Mouse (Mus musculus) monocyte, adult 5-6 weeks (primary cell): Measurements from ENCODE around the gene Elof1. TPM values are rescaled to one million over a fixed set of nuclear protein-coding genes. Genes with fewer than 3 reads are reported as not detected.
"Not testable (repeated sequence)": the region's sequence is repeated elsewhere in the genome, so short reads cannot be mapped to it uniquely, and the experiment has no call there.

Experiments used
- ATAC-seq: fragments of 153-309, 156-312 bp; replicated peaks from 2 replicates; pipeline ENCODE4 v1.8.0; 2017; ENCODE audit warnings: mild to moderate bottlenecking; ENCODE audit not compliant: low TSS enrichment, insufficient number of reproducible peaks, severe bottlenecking, poor library complexity, low FRiP score
- total RNA-seq: library from RNA; stranded (forward); fragments of 200-1000, 200-491, 200-594 nt; gene quantifications from 3 replicates; pipeline ENCODE4 v1.2.3, GENCODE M21; 2017

Gene Elof1
- 22.0 to 30.4 TPM (median 24.7 TPM) in 3 replicates for total RNA-seq

DNA sequence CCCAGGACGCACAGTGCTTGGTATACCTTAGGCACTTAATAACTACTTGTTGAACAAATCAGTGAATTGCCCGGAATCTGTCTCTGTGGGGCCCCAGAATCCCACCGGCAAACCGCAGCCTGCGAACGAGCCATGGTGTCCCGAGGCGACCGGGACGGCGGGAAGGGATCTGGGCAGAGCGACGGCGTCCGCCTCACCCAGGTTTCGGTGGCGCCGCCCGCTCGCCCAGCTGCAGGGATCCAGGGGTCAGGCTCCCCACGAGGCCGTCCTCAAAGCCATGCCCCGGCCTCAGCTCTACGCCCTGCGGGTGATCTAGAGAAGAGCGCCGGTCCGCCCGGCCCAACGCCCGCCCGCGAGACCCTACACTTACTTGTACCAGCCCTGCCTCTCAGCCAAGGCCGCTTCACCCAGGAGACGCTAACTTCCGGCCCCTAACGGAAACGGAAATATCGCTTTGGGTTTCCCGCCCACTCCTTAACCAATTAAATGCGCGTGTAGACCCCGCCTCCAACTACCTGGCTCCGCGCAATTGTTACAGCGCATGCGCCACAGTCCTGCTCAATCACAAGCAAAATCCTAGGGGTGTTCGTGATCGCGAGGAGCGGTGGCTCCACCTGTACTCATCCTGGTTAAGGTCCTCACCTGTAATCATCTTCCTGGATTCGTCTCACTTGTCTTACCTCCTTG, at the start of gene Elof1:
Gene Elof1 (minus strand): TSS at position 433 of the 687 bp plus-strand sequence.
- ATAC-seq, result peak; percentile 82

- no peak for ATAC-seq
These were observed 49.7 kb upstream of the Elof1 start for GRCm38 (mm10) chr9:22166686-22167085.

GRCm38 (mm10) chr9:22165964-22166363, 49.0 kb upstream of the Elof1 start:
- no peak for ATAC-seq

DNA sequence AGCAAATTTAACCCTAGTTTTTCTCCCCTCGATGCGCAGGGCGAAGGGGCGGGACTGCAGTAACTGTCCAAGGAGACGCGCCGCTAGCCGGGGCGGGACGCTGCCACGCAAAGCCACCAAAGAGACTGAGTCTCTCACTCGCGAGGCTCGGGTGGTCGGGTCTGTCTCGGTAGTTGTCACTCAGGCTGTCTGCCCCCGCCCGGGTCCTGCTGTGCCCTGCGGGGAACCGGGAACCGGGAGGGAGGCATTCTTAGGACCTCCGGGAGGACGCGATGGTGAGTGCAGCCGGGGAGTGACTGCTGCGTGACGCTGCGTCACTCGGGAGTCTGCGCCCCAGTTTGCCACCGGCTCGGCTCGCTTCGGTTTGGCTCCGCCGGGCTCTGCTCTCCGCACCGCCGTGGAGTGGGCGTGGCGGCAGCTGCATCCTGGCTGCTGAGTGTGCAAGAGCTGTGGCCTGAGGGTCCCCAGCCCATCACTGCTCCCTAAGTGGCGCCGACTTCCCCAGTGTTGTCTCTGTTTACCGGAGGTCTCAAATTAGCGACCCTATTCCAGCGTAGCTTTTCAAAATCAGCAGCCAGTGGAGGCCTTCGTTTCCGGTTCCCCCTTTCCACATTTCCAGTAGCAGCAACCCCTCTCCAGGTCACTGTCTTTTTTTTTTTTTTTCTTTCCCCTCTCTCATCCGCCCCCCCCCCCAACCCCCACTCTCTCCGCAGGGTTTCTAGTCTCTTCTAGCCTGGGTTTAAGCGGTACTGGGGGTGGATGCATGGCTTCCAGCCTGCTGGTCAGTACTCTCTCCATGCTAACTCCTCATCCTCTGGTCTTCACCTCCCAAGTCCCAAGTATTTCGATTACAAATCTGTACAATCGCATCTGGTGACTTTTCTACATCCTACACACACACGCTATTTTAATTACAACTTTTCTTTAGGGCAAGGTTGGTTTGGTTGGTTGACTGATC, 48.0 kb upstream of the Elof1 start:
- ATAC-seq, result peak; percentile 44; the same call in 1 of the 2 replicates

DNA sequence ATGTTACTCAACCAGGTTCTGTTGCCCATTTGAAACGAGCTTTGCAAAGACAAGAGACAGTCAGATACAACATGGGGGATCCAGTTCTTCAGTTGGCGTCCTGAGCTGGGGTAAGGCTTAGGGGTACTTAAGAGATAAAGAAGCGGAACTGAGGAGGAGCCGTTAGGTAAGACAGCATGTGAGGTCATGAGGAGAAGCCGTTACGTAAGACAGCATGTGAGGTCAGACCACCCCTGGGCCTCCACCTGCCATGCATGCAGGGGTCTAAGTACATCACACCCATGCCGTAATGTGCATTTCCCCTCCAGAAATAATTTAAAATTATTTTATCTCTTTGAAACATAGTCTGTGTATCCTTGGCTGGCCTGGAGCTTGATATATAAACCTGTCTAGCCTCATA, 45.9 kb upstream of the Elof1 start:
- no peak for ATAC-seq

- no peak for ATAC-seq
These were observed 45.3 kb upstream of the Elof1 start for GRCm38 (mm10) chr9:22162305-22162704.

DNA sequence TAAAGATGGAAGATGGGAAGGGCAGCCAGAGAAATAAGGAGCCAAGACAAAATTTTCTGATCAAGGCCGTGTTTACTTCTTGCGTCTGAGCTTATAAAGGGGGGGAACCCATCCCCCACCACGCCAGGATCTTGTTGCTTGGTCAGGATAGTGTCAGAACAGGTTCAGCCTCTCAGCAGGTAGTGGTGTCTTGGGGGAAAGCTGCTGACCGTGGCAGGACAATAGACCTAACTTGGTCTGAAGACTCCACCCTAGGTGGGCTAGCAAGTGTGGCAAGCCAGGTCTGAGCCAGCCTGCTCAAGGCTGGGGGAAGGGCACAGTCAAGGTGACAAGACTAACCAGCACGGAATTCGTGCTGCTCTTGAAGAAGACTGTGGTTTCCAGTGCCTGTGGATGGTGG, 44.3 kb upstream of the Elof1 start:
- no peak for ATAC-seq

GRCm38 (mm10) chr9:22157516-22158265, 40.7 kb upstream of the Elof1 start:
- no peak for ATAC-seq

DNA sequence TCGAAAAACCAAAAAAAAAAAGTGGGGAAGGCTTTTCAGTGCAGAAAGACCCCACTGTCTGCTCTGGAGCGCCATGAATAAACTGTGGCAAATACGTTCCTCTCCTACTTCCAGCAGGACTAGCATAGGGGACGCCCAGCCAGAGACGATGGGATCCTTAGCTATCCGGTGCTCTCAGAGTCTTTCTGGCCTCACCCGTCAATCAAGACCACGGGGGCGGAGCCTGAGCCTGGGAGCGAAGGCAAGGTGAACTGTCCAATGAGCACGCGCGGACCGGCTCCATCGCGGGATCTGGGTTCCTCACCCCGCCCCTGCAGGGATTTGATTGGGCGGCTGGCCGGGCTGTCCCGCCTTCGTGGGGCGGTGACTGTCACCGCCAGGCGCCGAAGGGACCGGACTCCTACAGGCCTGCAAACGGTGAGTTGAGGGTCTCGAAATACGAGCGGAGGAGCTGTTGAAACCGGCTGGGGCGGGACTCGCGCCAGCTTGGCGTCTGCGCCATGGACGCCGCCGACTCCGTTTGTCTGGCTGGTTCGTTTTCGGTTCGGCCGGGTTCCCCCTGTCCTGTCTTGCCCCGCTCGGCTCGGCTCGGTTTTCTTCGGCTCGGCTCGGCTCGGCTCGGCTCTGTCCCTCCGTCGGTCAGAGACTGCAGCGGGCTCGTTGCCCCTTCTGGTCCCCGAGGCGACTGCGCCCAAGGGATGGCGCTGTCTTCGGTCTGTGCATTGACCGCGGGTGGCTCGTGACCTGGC, 39.7 kb upstream of the Elof1 start, which contains the start of gene Pigyl:
Gene Pigyl (plus strand): TSS at position 350 of the 749 bp plus-strand sequence.
- peak; percentile 98 for ATAC-seq

DNA sequence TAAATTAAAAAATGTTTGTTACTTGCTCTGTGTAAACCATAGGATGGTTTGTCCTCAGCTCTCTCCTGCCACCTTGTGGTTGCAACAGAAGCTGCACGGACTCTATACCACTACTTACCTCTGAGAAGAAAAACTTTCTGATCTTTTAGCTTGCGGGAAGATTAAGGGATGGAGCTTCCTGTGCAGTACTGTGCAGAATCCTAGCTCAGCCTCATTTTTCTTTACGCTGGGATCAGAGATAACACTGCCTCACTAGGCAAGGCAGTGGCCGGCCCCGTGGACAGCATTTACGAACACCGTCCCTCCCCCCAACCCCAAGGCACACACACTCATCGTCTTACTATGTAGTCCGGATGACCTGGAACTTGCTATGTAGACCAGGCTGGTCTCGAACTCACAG, 38.6 kb upstream of the Elof1 start:
- peak; percentile 45; the same call in 1 of the 2 replicates for ATAC-seq

DNA sequence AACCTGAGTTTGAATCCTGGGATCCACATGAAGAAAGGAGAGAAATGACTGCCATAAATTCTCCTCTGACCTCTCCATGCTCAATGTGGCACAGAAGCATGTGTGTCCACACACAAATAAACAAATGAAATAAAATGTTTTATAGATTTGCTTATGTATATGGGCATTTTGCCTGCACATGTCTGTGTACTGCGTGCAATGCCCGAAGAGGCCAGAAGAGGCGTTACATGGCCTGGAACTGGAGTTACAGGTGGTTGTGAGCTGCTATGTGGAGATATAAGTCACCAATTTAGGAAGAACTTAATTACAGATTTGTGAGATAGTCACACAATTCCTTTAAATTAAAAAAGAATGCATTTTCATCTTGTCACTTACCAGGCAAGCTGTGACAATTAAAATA, 36.8 kb upstream of the Elof1 start:
- ATAC-seq, result no peak

DNA sequence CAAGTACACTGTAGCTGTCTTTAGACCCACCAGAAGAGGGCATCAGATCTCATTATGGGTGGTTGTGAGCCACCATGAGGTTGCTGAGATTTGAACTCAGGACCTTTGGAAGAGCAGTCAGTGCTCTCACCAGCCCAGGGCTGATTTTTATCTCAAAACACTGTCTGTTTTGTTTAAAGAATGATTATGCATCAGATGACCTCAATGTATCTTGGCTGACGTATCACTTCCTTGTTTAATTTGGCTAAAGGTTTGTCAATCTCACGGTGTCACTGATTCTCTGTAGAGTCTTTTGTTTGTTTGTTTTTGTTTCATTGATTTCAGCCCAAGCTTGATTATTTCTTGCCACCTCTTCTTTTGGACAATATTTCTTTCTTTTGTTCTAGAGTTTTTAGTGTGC, 34.0 kb upstream of the Elof1 start:
- no peak; the same call in 1 of the 2 replicates for ATAC-seq

DNA sequence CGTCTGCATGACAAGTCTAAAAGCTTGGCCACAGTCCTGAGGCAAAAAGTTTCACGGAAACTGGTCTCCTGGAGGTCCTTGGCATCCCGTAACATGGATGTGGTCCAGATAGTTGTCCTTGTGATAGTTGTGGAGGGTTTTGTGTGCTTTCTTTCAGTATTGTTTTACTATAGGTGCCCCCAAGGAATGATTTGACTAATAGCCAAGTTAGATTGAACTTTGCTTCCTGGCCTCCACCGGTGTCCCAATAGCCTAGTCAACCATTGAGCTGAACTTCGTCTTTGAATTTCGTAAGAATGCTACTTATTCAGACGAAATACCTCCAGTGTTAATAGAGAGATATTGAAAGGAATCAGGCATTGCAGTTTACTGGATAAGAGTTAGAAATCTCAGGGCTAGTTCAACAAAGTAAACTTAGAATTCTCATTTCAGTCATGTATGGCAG, 33.3 kb upstream of the Elof1 start:
- not testable (repeated sequence) for ATAC-seq

DNA sequence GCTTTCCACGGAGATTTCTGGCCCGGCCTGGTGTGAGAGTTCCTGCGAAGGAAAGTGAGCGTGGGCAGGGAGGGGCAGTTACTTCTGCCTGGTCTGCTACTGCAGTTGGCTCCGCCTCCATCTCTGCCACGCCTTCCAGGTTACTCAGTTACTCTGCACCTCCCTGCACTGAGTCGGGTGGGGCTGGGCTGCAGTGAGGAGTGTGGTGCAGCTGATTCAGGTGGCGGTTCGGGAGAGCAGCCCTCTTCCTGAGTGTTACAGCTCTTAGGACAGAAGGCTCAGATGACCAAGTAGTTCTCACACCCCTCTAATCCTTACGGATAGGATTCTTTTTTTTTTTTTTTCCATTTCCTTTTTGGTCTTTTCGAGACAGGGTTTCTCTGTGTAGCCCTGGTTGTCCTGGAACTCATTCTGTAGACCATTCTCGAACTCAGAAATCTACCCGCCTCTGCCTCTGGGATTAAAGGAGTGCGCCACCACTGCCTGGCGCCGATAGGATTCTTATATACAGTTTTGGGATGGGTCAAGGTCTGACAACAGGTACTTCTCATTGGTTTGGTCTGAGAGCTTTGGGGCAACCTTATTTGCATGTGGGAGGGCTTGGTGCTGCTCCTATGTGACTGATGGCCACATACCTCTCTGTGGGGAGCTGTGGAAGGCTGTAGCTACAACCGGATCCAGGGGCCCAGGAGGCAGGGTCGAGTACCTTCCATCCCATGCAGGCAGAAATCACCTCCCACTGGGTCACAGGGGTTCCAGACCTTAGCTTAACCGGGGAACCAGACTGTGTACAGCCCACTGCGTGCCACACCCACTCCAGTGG, 32.7 kb upstream of the Elof1 start:
- ATAC-seq, result no peak

- ATAC-seq, result 0 out of 2 replicates have a peak, but pooled peaks have one; percentile 15
These were observed 27.5 kb upstream of the Elof1 start for GRCm38 (mm10) chr9:22144304-22144965.

- peak; percentile 62; the same call in 1 of the 2 replicates for ATAC-seq
These were observed 26.4 kb upstream of the Elof1 start for GRCm38 (mm10) chr9:22143108-22144037.
